Mouse (Mus musculus): ENCODE data around the gene Pcca.

- no peak for TF ChIP-seq CTCF (IDR thresholded peaks at IDR 0.05; ENCODE audit: low read depth, low read length)
- TF ChIP-seq POLR2A (IDR thresholded peaks at IDR 0.05; ENCODE audit: extremely low read depth, insufficient read depth, low read length) = no peak
Measured at GRCm38 (mm10) chr14:122714911-122715310, 180.8 kb downstream of the Pcca start.
